Mouse (Mus musculus) ES-E14 (cell line): ENCODE results near the gene Nmi. TPM values are rescaled to one million over a fixed set of nuclear protein-coding genes. Genes with fewer than 3 reads are reported as not detected.

Source experiments
- DNase-seq: peaks from one replicate; pipeline ENCODE4 v3.0.0-alpha.2; 2013; ENCODE audit warnings: low read depth, low spot score
- H3K27ac ChIP-seq: 2 replicates; pipeline ENCODE4 v1.5.1; 2012; ENCODE audit warnings: low read depth, mild to moderate bottlenecking, low read length, moderate library complexity, mixed read lengths; ENCODE audit not compliant: poor library complexity, insufficient read depth, severe bottlenecking
- H3K36me3 ChIP-seq: 2 replicates; pipeline ENCODE4 v1.6.1; 2012; ENCODE audit warnings: mild to moderate bottlenecking, low read length, moderate library complexity, mixed read lengths; ENCODE audit not compliant: control insufficient read depth, poor library complexity, insufficient read depth, severe bottlenecking
- H3K4me1 ChIP-seq, 2 experiments: fragments of 150-350 bp in 1 of 2; sonication (generic) in 1 of 2; 2 replicates each; pipeline ENCODE4 v1.6.1; 2012; ENCODE audit warnings: low read length in 2 of 2, mild to moderate bottlenecking in 1 of 2, mixed read lengths in 1 of 2; ENCODE audit not compliant: control insufficient read depth in 2 of 2, insufficient read depth in 2 of 2, poor library complexity in 1 of 2
- H3K4me3 ChIP-seq, 2 experiments: fragments of 150-350 bp in 1 of 2; sonication (generic) in 1 of 2; 2 replicates each; pipeline ENCODE4 v1.5.1; 2012; ENCODE audit warnings: low read length in 2 of 2, low read depth in 1 of 2, mild to moderate bottlenecking in 1 of 2, mixed read lengths in 1 of 2; ENCODE audit not compliant: insufficient read depth in 1 of 2, poor library complexity in 1 of 2, severe bottlenecking in 1 of 2
- H3K9ac ChIP-seq: 2 replicates; pipeline ENCODE4 v1.6.1; 2012; ENCODE audit warnings: low read depth, mild to moderate bottlenecking, low read length, mixed read lengths; ENCODE audit not compliant: poor library complexity, insufficient read depth, severe bottlenecking
- H3K9me3 ChIP-seq: fragments of 150-350 bp; sonication (generic); 2 replicates; pipeline ENCODE4 v1.6.1; 2012; ENCODE audit warnings: low read depth, mild to moderate bottlenecking, low read length; ENCODE audit not compliant: control insufficient read depth, insufficient read depth
- CHD2 ChIP-seq: IDR thresholded peaks from 2 replicates; pipeline ENCODE4 v1.6.1; 2014; ENCODE audit warnings: mild to moderate bottlenecking, low read depth, low read length, inconsistent platforms
- HCFC1 ChIP-seq: IDR thresholded peaks from 2 replicates; pipeline ENCODE4 v1.6.1; 2012; ENCODE audit warnings: low read length, inconsistent platforms, borderline replicate concordance; ENCODE audit not compliant: insufficient read depth
- MAFK ChIP-seq: IDR thresholded peaks from 2 replicates; pipeline ENCODE4 v1.6.1; 2014; ENCODE audit warnings: mild to moderate bottlenecking, low read depth, low read length, inconsistent platforms; ENCODE audit not compliant: insufficient read depth
- ZC3H11A ChIP-seq: IDR thresholded peaks from 2 replicates; pipeline ENCODE4 v1.6.1; 2012; ENCODE audit warnings: low read depth, mild to moderate bottlenecking, inconsistent platforms, low read length, borderline replicate concordance
- ZNF384 ChIP-seq: IDR thresholded peaks from 2 replicates; pipeline ENCODE4 v1.6.1; 2012; ENCODE audit warnings: low read depth, low read length, inconsistent platforms
- in situ Hi-C, 2 experiments: fragments of 600-800 bp; cut with MboI; formaldehyde crosslinking; loops; one replicate each; pipeline ENCODE4 v1.15.1; 2025; ENCODE audit warnings: low sequenced_read_pairs in 2 of 2, inconsistent platforms in 1 of 2; ENCODE audit not compliant: unreplicated experiment in 2 of 2
- total RNA-seq: library from RNA; depleted of rRNA; stranded (reverse); fragments of 300-350 nt; gene quantifications from 2 replicates; pipeline ENCODE4 v1.2.3, GENCODE M21; 2012

The Nmi gene
- total RNA-seq, 1 experiment: 1.7 TPM

DNA sequence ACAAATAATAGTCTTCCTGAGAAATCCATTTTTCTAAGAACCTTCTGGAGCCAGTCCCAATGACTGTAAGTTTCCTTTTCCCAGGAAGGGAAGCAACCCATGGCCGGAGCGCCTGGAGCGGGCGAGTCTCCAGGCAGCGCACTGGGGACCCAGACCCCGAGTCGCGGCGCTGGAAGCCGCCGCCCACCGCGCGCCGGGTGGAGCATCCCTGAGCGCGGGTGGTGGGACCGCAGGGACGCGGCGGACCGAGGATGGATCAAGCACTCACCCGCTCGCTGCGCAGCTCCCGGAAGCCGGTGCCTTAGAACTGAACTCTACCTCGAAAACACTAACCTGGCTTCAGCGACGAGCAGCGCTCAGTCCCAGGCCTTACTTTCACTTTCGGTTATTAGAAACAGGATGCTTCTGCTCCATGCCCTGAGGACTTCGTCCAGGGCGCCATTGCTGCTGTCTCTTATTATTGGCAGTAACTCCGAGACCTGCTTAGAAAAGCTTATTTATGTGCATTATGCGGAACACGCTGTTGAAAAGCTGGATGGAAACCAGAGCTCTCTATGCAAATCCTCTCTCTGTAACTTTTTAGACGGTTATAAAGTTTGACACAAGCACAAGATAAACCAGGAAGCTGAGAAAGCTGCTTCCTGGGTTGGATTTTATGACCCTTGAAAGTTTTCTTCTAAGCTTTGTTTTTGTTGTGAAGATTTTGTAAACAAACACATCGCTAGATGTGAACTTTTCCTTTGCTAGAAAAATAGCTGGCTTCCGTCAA, 469 bp downstream of the Nmi start:
- TF ChIP-seq CHD2: no peak
- TF ChIP-seq MAFK: no peak
- no peak for TF ChIP-seq ZC3H11A
- no peak for TF ChIP-seq HCFC1
- TF ChIP-seq ZNF384: no peak
- peak overlapping the region; percentile 43 for H3K9ac ChIP-seq
- H3K27ac ChIP-seq: no peak overlapping the region
- no peaks in the 10 kb centered on the region for H3K4me1 ChIP-seq
- in situ Hi-C loops: no loop called here
- peak overlapping the region; percentile 32 to 49 for H3K4me3 ChIP-seq
- no peaks in the 10 kb centered on the region for H3K36me3 ChIP-seq
- H3K9me3 ChIP-seq: no peaks in the 10 kb centered on the region
- DNase-seq: no peak

DNA sequence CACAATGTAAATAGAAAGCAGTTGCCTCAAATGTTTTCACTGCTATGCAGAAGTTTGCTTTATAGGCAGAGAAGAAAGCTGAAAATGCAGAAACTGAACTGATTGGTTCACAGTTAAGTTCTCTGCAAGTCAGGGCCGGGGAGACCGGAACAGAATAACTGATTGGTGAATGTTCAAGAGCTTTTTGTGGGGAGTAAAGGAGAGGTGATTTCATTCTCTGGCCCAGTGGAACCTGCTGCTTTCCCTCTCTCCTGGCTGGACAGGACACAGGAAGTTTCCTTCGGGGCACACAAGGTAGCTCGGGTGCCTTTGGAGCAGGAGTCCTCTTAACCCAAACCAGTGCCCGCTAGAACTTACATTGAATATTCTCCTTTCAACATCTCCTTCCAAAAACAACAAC, 1.2 kb downstream of the Nmi start:
- Histone ChIP-seq H3K4me3 (peak overlapping the region in 1 of 2 experiments; percentile 32; a peak in 1 of 4 replicates), H3K4me1 (no peaks in the 10 kb centered on the region)
- DNase-seq: no peak

DNA sequence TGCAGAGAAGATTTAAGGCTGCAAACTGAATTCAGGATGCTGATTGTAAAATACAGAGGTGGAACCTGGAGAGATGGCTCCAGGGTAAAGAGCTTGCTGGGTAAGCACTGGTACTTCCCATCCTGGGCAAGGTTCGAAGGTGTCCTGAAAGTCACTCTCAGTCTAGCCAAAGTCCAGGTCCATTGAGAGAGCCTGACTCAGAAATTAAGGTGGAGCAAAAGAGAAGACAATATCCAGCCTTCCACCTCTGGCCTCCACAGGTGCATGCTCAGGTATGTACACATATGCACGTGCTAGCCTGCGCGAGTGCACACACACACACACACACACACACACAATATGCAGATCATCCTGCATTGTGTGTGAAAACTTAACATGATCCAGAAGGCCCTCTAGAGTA, 2.4 kb downstream of the Nmi start:
- H3K4me3 ChIP-seq: no peak overlapping the region
- no peak overlapping the region for H3K27ac ChIP-seq
- no peaks in the 10 kb centered on the region for H3K4me1 ChIP-seq
- TF ChIP-seq ZNF384 (no peak), ZC3H11A (no peak), HCFC1 (no peak), MAFK (no peak), CHD2 (no peak)
- H3K9me3 ChIP-seq: no peaks in the 10 kb centered on the region
- H3K9ac ChIP-seq: no peak overlapping the region
- H3K36me3 ChIP-seq: no peaks in the 10 kb centered on the region
- in situ Hi-C loops: no loop called here
- DNase-seq: no peak

More for the DNA sequence above, 1.2 kb downstream of the Nmi start:
- H3K27ac ChIP-seq: no peak overlapping the region
- no peaks in the 10 kb centered on the region for H3K36me3 ChIP-seq
- TF ChIP-seq HCFC1: no peak
- no peak for TF ChIP-seq MAFK
- TF ChIP-seq CHD2: no peak
- TF ChIP-seq ZNF384: no peak
- TF ChIP-seq ZC3H11A: no peak
- no peak overlapping the region for H3K9ac ChIP-seq
- no peaks in the 10 kb centered on the region for H3K9me3 ChIP-seq
- in situ Hi-C loops: no loop called here

DNA sequence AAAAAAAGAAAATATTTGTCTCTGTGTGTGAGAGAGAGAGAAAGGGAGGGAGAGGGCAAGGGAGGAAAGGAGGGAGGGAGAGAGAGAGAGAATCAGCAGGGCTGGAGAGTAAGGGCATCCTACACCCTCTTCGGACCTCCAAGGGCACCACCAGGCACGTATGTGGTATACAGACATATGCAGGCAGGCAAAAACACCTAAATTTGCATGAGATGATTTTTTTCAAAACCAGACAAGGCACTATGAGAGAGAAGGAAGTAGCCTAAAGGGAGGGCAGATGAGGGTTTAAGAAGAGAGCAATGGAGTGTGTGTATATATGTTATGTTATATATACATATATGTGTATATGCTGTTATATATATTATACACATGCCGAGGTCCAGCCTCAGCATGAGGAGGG, 6.0 kb downstream of the Nmi start:
- DNase-seq: no peak
- H3K4me1 ChIP-seq: no peaks in the 10 kb centered on the region

More for the DNA sequence above, 6.0 kb downstream of the Nmi start:
- no peak for TF ChIP-seq MAFK
- no peak for TF ChIP-seq ZC3H11A
- TF ChIP-seq CHD2: no peak
- TF ChIP-seq HCFC1: no peak
- TF ChIP-seq ZNF384: no peak
- no peaks in the 10 kb centered on the region for H3K36me3 ChIP-seq
- H3K4me3 ChIP-seq: no peak overlapping the region
- no peaks in the 10 kb centered on the region for H3K9me3 ChIP-seq
- H3K27ac ChIP-seq: no peak overlapping the region
- in situ Hi-C loops: no loop called here
- H3K9ac ChIP-seq: no peak overlapping the region
